Mouse (Mus musculus): Measurements from ENCODE around the gene Apoc2. TPM values are rescaled to one million over a fixed set of nuclear protein-coding genes. Genes with fewer than 3 reads are reported as not detected.

The Apoc2 gene
- total RNA-seq, 2 experiments from 2014 or later, result 97.6 to 107 TPM

DNA sequence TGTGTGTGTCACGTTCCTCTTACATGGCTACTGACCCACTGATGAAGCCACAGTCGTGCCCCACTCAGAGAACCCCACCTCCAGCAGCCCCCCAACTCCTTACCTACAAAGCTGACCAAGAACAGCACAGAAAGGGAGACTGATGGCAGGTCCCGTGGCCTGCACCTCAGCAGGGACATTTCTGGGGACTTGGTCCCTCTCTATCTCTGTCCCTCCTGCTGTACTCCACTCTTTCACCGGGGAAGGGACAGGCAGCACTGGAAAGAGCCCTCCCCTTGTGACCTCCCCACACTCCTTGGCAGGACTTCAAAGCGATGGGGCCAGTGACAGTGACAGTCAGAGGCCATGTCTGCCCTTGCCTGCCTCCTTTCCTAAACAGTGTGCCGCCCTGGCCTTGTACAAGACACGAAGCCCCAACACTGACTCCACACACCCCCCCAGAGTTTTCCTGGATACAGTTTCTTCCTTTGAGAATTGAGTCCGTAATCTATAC, 3.5 kb upstream of the Apoc2 start, which contains the start of the genes Gm44805 and Apoc4:
Gene Gm44805, minus strand, starts transcription at position 222 of the 493 bp plus-strand sequence.
Gene Apoc4, minus strand, starts transcription at position 278 of the 493 bp plus-strand sequence.
- ATAC-seq (ENCODE audit: poor library complexity, severe bottlenecking), result no peak

- ATAC-seq (ENCODE audit: poor library complexity, severe bottlenecking), result no peak
These were observed 3.0 kb upstream of the Apoc2 start for GRCm38 (mm10) chr7:19680702-19681101.

- no peak for ATAC-seq (ENCODE audit: poor library complexity, severe bottlenecking)
These were observed 1.2 kb upstream of the Apoc2 start for GRCm38 (mm10) chr7:19678901-19679300.

- peak; percentile 50 for ATAC-seq (ENCODE audit: poor library complexity, severe bottlenecking)
These were observed 1.1 kb downstream of the Apoc2 start for GRCm38 (mm10) chr7:19676662-19677061.

DNA sequence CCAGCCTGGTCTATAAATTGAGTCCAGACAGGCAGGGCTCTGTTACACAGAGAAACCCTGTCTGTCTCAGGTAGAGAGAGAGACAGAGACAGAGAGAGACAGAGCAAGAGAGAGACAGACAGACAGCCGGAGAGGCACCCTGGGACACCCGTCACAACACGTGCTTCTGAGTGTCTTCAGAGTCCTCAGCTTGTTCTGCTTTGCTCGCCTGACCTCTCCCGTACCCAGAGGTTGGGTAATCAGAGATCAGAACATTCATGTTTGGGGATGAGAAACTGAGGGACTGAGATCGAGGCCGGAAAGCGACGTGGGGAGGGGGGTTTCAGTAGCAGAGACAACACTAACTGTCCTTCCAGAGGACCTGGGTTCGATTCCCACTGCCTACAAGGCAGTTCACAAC, 1.9 kb downstream of the Apoc2 start:
- ATAC-seq (ENCODE audit: poor library complexity, severe bottlenecking), result peak; percentile 95

DNA sequence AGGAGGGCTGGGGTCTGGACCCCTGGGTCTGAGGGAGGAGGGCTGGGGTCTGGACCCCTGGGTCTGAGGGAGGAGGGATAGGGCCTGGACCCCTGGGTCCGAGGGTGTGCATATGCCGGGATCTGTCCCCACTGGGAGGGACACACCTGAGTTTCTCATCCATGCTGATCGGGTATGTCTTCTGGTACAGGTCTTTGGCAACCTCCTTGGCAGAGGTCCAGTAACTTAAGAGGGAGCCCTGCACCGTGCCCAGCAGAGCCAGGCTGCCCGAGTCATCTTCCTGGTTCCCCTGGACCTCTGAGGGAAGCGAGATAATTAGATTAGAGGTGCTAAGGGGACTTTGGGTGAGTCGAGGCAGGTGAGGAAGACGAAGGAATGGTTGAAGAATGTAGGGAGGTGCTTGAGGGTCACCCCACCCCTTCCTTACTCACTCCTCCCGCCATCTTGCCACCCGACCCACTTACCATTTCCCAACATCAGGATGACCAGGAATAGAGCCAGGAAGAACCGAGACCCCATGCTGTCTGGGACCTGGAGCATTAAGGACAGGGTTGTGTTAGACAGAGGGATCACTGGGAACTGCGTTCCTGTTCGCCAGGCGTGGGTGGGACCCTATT, 4.5 kb downstream of the Apoc2 start:
- ATAC-seq (ENCODE audit: poor library complexity, severe bottlenecking), result no peak

GRCm38 (mm10) chr7:19671511-19671910, 6.2 kb downstream of the Apoc2 start:
- no peak for ATAC-seq (ENCODE audit: poor library complexity, severe bottlenecking)

- peak; percentile 67 for ATAC-seq (ENCODE audit: poor library complexity, severe bottlenecking)
These were observed 8.6 kb downstream of the Apoc2 start for GRCm38 (mm10) chr7:19668947-19669721.

DNA sequence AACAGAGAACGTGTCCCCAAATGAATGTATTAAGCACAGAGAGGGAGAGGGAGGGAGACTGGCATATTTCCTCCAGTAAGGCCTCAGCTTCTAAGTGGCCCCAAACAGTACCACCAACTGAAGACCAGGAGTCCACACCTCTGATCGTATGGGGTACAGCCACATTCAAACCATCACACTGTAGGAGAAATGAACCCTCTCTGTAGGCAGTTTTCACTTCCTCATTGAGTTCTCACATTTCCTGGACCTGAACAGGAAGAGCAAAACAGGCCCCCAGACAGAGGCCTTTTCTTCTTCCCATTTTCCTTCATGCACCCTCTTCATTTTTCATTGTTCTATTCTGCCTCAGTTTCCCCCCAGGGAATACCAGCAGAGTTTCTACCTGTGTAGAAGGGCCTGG, 10.3 kb downstream of the Apoc2 start:
- no peak for ATAC-seq (ENCODE audit: poor library complexity, severe bottlenecking)

GRCm38 (mm10) chr7:19666750-19667149, 11.0 kb downstream of the Apoc2 start:
- no peak for ATAC-seq (ENCODE audit: poor library complexity, severe bottlenecking)

DNA sequence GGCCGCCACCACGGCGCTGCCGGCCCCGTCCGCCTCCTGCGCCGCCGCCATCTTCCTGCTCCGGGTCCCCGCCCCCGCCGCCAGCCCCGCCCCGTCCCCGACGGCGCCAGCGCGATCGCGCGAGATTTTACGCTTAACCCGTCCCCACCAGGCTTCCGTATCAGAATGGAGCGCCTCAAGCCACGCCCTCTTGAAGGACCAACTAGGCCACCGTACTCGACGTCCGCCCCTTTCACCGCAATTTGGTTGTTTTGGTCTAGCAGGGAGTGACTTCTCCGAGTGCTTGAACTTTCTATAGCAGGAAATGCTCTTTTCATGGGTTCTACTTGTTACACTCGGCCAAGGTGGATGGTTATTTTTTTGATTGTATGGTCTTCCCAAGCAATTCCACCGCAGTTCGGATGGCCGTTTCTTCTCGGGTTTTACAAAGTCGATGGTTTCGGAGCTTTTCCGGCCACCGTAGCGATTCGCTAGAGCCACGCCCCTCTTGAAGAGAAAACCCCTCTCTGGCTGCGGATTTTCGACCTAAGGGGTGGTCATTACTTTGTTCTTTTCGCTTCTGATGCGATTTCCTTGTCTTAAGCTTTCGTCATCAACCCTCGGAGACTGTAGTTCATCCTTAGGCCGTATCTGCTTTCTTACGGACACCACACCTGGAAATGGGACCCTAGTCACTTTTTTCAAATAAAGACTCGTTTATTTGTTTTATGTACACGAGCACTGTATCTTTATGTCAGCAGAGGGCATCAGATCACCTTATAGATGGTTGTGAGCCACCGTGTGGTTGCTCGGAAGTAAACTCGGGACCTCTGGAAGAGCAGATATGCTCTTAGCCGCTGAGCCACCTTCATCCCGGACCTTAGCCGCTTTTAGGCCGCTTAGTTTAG, 12.5 kb downstream of the Apoc2 start, which contains the start of gene Clptm1:
Gene Clptm1, minus strand, starts transcription at position 79 of the 887 bp plus-strand sequence.
- ATAC-seq (ENCODE audit: poor library complexity, severe bottlenecking), result peak; percentile 82

DNA sequence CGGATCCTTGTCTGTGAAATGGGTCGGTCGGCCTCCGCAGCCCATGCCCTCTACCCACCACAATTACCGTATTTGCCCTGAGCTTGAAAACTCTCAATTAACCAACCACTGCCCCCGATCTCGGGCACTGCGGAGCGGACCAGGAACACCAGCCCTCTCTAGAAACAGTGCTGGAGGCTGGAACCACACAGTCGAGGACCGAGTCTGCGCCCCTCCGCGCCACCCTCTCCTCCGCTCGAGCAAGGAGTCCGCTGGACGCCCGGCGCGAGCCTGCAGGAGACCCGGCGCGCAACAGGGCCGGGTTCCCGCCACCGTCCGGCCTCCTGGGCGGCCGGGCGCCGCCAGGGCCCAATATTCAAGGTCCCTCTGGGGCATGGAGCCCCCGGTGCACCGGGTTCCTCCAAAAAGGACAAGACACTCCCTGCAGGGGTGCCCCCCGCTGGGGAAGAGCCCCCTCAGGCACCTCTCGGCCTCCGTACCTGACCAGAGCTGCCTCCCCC, 13.2 kb downstream of the Apoc2 start:
- ATAC-seq (ENCODE audit: poor library complexity, severe bottlenecking), result no peak

GRCm38 (mm10) chr7:19663940-19664339, 13.8 kb downstream of the Apoc2 start:
- ATAC-seq (ENCODE audit: poor library complexity, severe bottlenecking), result no peak

GRCm38 (mm10) chr7:19652614-19653013, 25.1 kb downstream of the Apoc2 start:
- no peak for ATAC-seq (ENCODE audit: poor library complexity, severe bottlenecking)

- no peak for ATAC-seq (ENCODE audit: poor library complexity, severe bottlenecking)
These were observed 26.5 kb downstream of the Apoc2 start for GRCm38 (mm10) chr7:19651063-19651786.

DNA sequence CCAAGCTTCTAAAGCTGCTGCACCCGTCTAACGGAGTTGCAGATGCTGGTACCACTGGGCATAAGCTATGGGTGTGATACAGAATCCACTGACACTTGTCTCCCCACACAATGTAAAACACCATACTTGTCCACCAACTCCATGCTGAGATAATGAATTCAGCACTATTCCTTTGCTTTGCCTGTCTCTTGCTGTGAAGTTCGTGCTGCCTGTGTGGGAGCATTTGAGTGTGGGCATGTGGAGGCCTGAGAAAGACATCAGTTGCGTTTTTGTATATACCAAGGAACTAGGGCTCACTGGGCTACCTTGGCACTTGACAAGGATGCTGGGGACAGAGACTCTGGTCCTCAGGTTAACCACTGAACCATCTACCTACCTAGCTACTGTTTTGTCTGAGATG, 36.5 kb downstream of the Apoc2 start:
- no peak for ATAC-seq (ENCODE audit: poor library complexity, severe bottlenecking)

DNA sequence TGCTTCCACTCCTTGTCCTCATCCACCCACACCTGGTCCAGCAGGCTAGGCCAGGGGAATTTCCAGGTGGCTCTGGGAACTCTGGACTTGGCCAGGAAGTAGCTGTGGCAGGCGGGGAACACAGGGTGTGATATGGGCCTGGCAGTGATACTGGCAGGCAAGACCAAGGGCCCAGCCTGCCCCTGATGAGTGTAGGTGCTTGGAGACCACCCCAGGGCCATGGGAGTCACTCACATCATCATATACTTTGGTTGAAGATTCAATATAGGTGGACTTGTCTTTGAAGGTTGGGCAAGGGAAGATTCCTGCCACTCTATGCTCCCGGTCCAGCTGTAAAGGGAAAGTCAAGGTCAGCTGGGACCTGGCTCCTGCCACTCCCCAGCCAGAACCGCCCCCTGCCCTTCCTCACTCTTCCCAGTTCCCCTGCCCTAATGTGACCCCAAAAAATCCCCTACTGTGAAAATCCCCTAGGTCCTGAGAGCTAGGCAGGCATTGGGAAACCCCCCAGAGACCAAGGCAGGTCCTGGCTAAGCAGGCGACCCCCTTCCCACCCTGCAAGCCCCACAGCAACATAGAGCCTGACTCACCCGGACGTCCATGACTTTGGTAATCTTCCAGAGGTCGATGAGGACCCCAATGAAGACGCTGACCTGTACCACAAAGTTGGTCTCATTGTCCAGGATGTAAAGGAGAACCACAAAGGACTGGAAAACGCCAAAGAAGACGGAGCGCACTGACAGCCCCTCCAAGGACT, 42.5 kb downstream of the Apoc2 start:
- no peak for ATAC-seq (ENCODE audit: poor library complexity, severe bottlenecking)

DNA sequence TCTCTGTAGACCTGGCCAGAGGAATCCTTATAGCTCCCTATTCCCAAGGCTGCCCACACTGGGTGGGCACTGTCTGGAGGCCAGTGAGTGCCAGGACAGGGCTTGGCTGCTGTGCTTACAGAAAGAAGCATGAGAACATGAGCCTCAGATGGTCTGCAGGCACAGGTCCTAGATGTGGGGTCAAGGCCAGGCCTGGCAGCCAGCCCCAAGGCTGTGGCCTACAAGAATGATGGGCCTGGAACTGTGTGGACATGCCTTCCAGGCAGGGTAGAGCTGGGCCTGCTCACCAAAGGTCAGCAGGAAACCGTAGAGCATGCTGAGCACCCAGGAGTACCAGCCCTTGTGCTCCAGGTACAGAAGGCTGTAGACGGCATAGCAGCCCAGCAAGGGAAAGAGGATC, 43.1 kb downstream of the Apoc2 start:
- ATAC-seq (ENCODE audit: poor library complexity, severe bottlenecking), result no peak

- ATAC-seq (ENCODE audit: poor library complexity, severe bottlenecking), result no peak
These were observed 43.9 kb downstream of the Apoc2 start for GRCm38 (mm10) chr7:19633855-19634254.

Data from megakaryocyte, adult 5-6 weeks (primary cell).